Mouse (Mus musculus) testis, adult 2 months (tissue): Measurements from ENCODE around the gene 1700109H08Rik.

Experiments used
- CTCF ChIP-seq: fragments of 200-500 bp; IDR thresholded peaks from 2 replicates; pipeline ENCODE4 v1.5.1; 2012; ENCODE audit warnings: low read depth, mild to moderate bottlenecking, inconsistent platforms, low read length, moderate library complexity; ENCODE audit not compliant: control insufficient read depth, insufficient read depth, insufficient replicate concordance
- POLR2A ChIP-seq: fragments of 200-500 bp; IDR thresholded peaks from 2 replicates; pipeline ENCODE4 v1.6.1; 2012; ENCODE audit warnings: low read depth, mild to moderate bottlenecking, inconsistent platforms, low read length, moderate library complexity; ENCODE audit not compliant: control insufficient read depth

DNA sequence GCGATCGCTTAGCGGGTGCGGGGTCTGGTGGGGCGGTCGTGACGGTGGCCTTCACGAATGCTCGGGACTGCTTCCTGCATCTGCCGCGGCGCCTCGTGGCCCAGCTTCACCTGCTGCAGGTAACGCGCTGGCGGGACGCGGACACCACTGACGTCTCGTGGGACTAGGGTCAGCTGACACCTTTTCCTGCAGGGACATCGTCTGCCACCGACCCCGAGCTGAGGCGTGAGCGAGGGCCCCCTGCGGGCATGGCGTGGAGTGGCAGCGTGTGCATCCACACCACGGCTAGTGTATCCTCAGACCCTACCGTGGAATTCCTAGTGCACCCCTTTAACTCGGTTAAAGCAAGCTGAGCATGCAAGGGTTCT is 25.0 kb downstream of the 1700109H08Rik start, which contains the start of gene Rbm48:
- TF ChIP-seq CTCF (peak; percentile 70; the same call in 1 of the 2 replicates), POLR2A (no peak)
